Mouse (Mus musculus) heart, adult 8-10 months (tissue): ENCODE measurements around the gene Inip. TPM values are rescaled to one million over a fixed set of nuclear protein-coding genes. Genes with fewer than 3 reads are reported as not detected.

Source experiments
- total RNA-seq, 4 experiments: library from RNA; stranded (reverse); gene quantifications; 2 replicates each; pipeline ENCODE4 v1.2.4; 2022

The Inip gene
- total RNA-seq, 4 experiments from 2014 or later, result 9.4 to 12.3 (median 10.8) TPM

Other genes with a start within 250 kb of the Inip start
- gene Hsdl2, start 220.0 kb downstream of the Inip start, total RNA-seq, result 100 to 1,000 TPM; 207 to 255 (median 235) TPM
- 1 to 10 TPM; 6.2 to 7.7 (median 7.2) TPM for gene E130308A19Rik, start 175.4 kb downstream of the Inip start, total RNA-seq
- 1 to 10 TPM; 4.1 to 6.8 (median 5.5) TPM for gene Snx30, start 4.3 kb upstream of the Inip start, total RNA-seq
- gene Slc46a2, start 113.5 kb upstream of the Inip start, total RNA-seq, result under 1 TPM in 2 of 4 experiments, not detected in 2; 0.09 to 0.14 TPM
- not detected for gene Mup4, start 159.1 kb upstream of the Inip start, total RNA-seq
- not detected for gene Mup6, start 162.7 kb upstream of the Inip start, total RNA-seq